Mouse (Mus musculus) CD4-positive, CD25-positive, alpha-beta regulatory T cell, adult 2 months (primary cell): ENCODE results near the gene Rabggtb.
"Not testable (repeated sequence)": the region's sequence is repeated elsewhere in the genome, so short reads cannot be mapped to it uniquely, and the experiment has no call there.

Source experiments
- DNase-seq: peaks from one replicate; pipeline ENCODE4 v3.0.0-alpha.2; 2012; ENCODE audit warnings: low read depth, low spot score

Gene Rabggtb

GRCm38 (mm10) chr3:153864636-153865429, 48.0 kb downstream of the Rabggtb start:
- DNase-seq: no peak

GRCm38 (mm10) chr3:153863816-153864215, 49.0 kb downstream of the Rabggtb start:
- peak; percentile 5 for DNase-seq

DNA sequence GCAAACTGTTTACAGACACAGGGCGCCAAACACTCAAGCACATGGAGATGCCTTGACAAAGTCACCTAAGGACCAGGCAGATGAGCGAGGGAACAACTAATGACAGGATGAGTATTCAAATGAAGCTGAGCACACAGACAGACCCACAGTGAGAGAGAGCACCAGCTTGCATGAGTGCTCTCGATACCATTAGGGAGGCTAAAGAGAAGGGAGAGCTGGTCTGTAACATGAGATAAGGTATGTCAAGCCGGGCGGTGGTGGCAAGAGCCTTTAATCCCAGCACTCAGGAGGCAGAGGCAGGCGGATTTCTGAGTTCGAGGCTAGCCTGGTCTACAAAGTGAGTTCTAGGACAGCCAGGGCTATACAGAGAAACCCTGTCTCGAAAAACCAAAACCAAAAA, 52.4 kb downstream of the Rabggtb start:
- DNase-seq: not testable (repeated sequence)

DNA sequence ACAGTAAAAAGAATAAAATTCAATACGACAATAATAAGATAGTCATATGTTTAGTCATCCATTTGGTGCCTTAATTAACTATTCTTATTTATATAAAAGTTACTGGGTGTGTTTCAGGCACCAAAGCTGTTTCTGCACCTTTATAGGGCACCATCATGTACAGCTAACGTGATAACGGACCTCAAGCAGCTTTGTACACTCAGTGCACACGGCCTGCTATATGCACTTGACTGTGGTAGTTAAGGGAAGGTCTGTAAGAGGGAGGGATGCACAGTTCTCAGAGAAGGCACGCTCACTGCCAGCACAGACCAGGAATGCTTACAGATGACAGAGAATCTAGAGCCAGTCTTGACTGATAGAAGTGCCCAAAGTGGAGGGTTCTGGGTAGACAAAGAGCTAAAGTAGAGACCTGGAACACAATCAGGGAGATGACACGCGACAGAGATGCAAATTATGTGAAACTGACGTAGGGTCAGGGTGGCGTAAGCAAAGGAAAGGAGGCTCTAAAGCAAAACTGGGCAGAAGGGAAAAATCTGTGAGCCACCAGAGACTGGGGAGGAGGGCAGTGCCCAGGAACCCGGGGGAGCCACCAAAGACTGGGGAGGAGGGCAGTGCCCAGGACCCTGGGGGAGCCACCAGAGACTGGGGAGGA, 54.3 kb downstream of the Rabggtb start:
- DNase-seq: no peak
